Mouse (Mus musculus) forebrain, embryonic 14.5 days (tissue): ENCODE measurements at regions not wholly inside any gene's neighbourhood (a gene's known extent, or its start where the extent isn't known, plus 50 kb on each side); places are given as distances from the start of the nearest gene placed in this dataset.

Source experiments
- ATAC-seq: fragments of 200-750 bp; cut with Nextera tagmentation; 2 replicates; pipeline ENCODE4 v1.8.0; 2017; ENCODE audit warnings: mild to moderate bottlenecking, moderate library complexity
- DNase-seq: peaks from one replicate; pipeline ENCODE4 v3.0.0-alpha.2; 2015; ENCODE audit warnings: low spot score
- H3K27ac ChIP-seq: fragments of 300-500 bp; sonication (generic); 2 replicates; pipeline ENCODE4 v1.5.1; 2014; ENCODE audit warnings: low read depth, mild to moderate bottlenecking, control low read depth, low read length, moderate library complexity
- H3K27me3 ChIP-seq: fragments of 300-500 bp; sonication (generic); replicated peaks from 2 replicates; pipeline ENCODE4 v1.6.1; 2014; ENCODE audit warnings: low read length, control low read depth, mixed read lengths; ENCODE audit not compliant: control insufficient read depth, insufficient read depth
- H3K36me3 ChIP-seq: fragments of 300-500 bp; sonication (generic); 2 replicates; pipeline ENCODE4 v1.6.1; 2014; ENCODE audit warnings: low read length, control low read depth; ENCODE audit not compliant: control insufficient read depth, insufficient read depth
- H3K4me1 ChIP-seq: fragments of 300-500 bp; sonication (generic); 2 replicates; pipeline ENCODE4 v1.6.1; 2014; ENCODE audit warnings: antibody characterized with exemption, low read length, control low read depth; ENCODE audit not compliant: control insufficient read depth, insufficient read depth
- H3K4me2 ChIP-seq: fragments of 300-500 bp; sonication (generic); 2 replicates; pipeline ENCODE4 v1.6.1; 2014; ENCODE audit warnings: mild to moderate bottlenecking, control low read depth, low read length
- H3K4me3 ChIP-seq: fragments of 300-500 bp; sonication (generic); 2 replicates; pipeline ENCODE4 v1.5.1; 2014; ENCODE audit warnings: low read depth, low read length, control low read depth
- H3K9ac ChIP-seq: fragments of 300-500 bp; sonication (generic); 2 replicates; pipeline ENCODE4 v1.6.1; 2014; ENCODE audit warnings: mild to moderate bottlenecking, low read length, control low read depth, moderate library complexity
- H3K9me3 ChIP-seq: fragments of 300-500 bp; sonication (generic); replicated peaks from 2 replicates; pipeline ENCODE4 v1.6.1; 2016; ENCODE audit warnings: low read length, control low read depth, mixed read lengths; ENCODE audit not compliant: control insufficient read depth
- WGBS: fragments of 180-500 bp; shearing (Covaris S2); extraction: QIAGEN DNeasy Blood & Tissue Kit; methylation state at CpG from one replicate; pipeline ENCODE4 v1.1.7; 2014; 5-methylcytosine and 5-hydroxymethylcytosine counted together

- no peaks in the 10 kb centered on the region for H3K9me3 ChIP-seq
- no peaks in the 10 kb centered on the region; the same call in 1 of the 2 replicates for H3K4me1 ChIP-seq
- H3K36me3 ChIP-seq = no peaks in the 10 kb centered on the region
- no peak for ATAC-seq
- no peak overlapping the region for H3K27ac ChIP-seq
- no peaks in the 10 kb centered on the region for H3K27me3 ChIP-seq
- no peak overlapping the region for H3K4me2 ChIP-seq
- H3K4me3 ChIP-seq = no peak overlapping the region
- no peak overlapping the region for H3K9ac ChIP-seq
- WGBS = 81% methylated on average over 3 of the region's 3 CpGs
- no peak for DNase-seq
These were observed 83.0 kb upstream of the Dph5 start for GRCm38 (mm10) chr3:115804616-115805015.

GRCm38 (mm10) chr3:115807032-115807431, 80.6 kb upstream of the Dph5 start:
- H3K4me3 ChIP-seq = no peak overlapping the region
- no peaks in the 10 kb centered on the region for H3K36me3 ChIP-seq
- ATAC-seq (no peak), DNase-seq (no peak)
- H3K27ac ChIP-seq = no peak overlapping the region
- H3K9me3 ChIP-seq = no peaks in the 10 kb centered on the region
- H3K4me2 ChIP-seq = no peak overlapping the region
- no peaks in the 10 kb centered on the region; the same call in 1 of the 2 replicates for H3K4me1 ChIP-seq
- 84% methylated on average over 3 of the region's 3 CpGs for WGBS
- no peaks in the 10 kb centered on the region for H3K27me3 ChIP-seq
- no peak overlapping the region for H3K9ac ChIP-seq

- Histone ChIP-seq H3K4me2 (no peak overlapping the region), H3K27me3 (no peaks in the 10 kb centered on the region), H3K27ac (no peak overlapping the region), H3K9ac (no peak overlapping the region), H3K4me3 (no peak overlapping the region), H3K36me3 (no peaks in the 10 kb centered on the region), H3K4me1 (no peaks in the 10 kb centered on the region), H3K9me3 (no peaks in the 10 kb centered on the region)
- ATAC-seq = no peak
- DNase-seq = no peak
- WGBS = 77% methylated on average over 4 of the region's 4 CpGs
These were observed 72.5 kb upstream of the Dph5 start for GRCm38 (mm10) chr3:115815168-115815567.

- ATAC-seq = no peak
These were observed 72.0 kb upstream of the Dph5 start for GRCm38 (mm10) chr3:115815571-115816156.

GRCm38 (mm10) chr3:115816328-115817160, 71.1 kb upstream of the Dph5 start:
- Histone ChIP-seq H3K36me3 (no peaks in the 10 kb centered on the region), H3K9ac (no peak overlapping the region), H3K27me3 (no peaks in the 10 kb centered on the region), H3K4me2 (no peak overlapping the region), H3K9me3 (no peaks in the 10 kb centered on the region), H3K27ac (no peak overlapping the region), H3K4me3 (no peak overlapping the region), H3K4me1 (no peaks in the 10 kb centered on the region)
- 87% methylated on average over 6 of the region's 6 CpGs for WGBS
- DNase-seq (no peak), ATAC-seq (no peak)

More at GRCm38 (mm10) chr3:115815571-115816156, 72.0 kb upstream of the Dph5 start:
- DNase-seq = no peak
- Histone ChIP-seq H3K27me3 (no peaks in the 10 kb centered on the region), H3K27ac (no peak overlapping the region), H3K9ac (no peak overlapping the region), H3K4me2 (no peak overlapping the region), H3K4me1 (no peaks in the 10 kb centered on the region), H3K36me3 (no peaks in the 10 kb centered on the region), H3K9me3 (no peaks in the 10 kb centered on the region), H3K4me3 (no peak overlapping the region)
- WGBS = 71% methylated on average over 12 of the region's 12 CpGs

- no peak overlapping the region for H3K4me2 ChIP-seq
- H3K9ac ChIP-seq = no peak overlapping the region
- DNase-seq = no peak
- H3K27me3 ChIP-seq = no peaks in the 10 kb centered on the region
- no peak for ATAC-seq
- WGBS = 96% methylated on average over 5 of the region's 5 CpGs
- no peaks in the 10 kb centered on the region for H3K4me1 ChIP-seq
- no peak overlapping the region for H3K4me3 ChIP-seq
- H3K27ac ChIP-seq = no peak overlapping the region
- H3K36me3 ChIP-seq = no peaks in the 10 kb centered on the region
- H3K9me3 ChIP-seq = no peaks in the 10 kb centered on the region
These were observed 69.9 kb upstream of the Dph5 start for GRCm38 (mm10) chr3:115817771-115818170.

GRCm38 (mm10) chr3:115818734-115819133, 68.9 kb upstream of the Dph5 start:
- no peak overlapping the region for H3K4me2 ChIP-seq
- H3K9me3 ChIP-seq = no peaks in the 10 kb centered on the region
- no peak overlapping the region for H3K9ac ChIP-seq
- no peak overlapping the region for H3K4me3 ChIP-seq
- no peaks in the 10 kb centered on the region for H3K4me1 ChIP-seq
- H3K36me3 ChIP-seq = no peaks in the 10 kb centered on the region
- ATAC-seq (no peak), DNase-seq (no peak)
- WGBS = 63% methylated on average over 7 of the region's 7 CpGs
- no peak overlapping the region for H3K27ac ChIP-seq
- no peaks in the 10 kb centered on the region for H3K27me3 ChIP-seq

- no peaks in the 10 kb centered on the region for H3K27me3 ChIP-seq
- DNase-seq (no peak), ATAC-seq (no peak)
- no peak overlapping the region for H3K9ac ChIP-seq
- H3K4me1 ChIP-seq = no peaks in the 10 kb centered on the region
- WGBS = 73% methylated on average over 7 of the region's 7 CpGs
- H3K4me3 ChIP-seq = no peak overlapping the region
- no peak overlapping the region for H3K27ac ChIP-seq
- no peaks in the 10 kb centered on the region for H3K36me3 ChIP-seq
- H3K9me3 ChIP-seq = no peaks in the 10 kb centered on the region
- no peak overlapping the region for H3K4me2 ChIP-seq
These were observed 68.1 kb upstream of the Dph5 start for GRCm38 (mm10) chr3:115819401-115820138.

GRCm38 (mm10) chr3:115820139-115820481, 67.5 kb upstream of the Dph5 start:
- no peaks in the 10 kb centered on the region for H3K27me3 ChIP-seq
- H3K4me2 ChIP-seq = no peak overlapping the region
- ATAC-seq = no peak
- no peak overlapping the region for H3K9ac ChIP-seq
- H3K4me1 ChIP-seq = no peaks in the 10 kb centered on the region
- WGBS = 72% methylated on average over 8 of the region's 8 CpGs
- no peak for DNase-seq
- H3K4me3 ChIP-seq = no peak overlapping the region
- H3K27ac ChIP-seq = no peak overlapping the region
- no peaks in the 10 kb centered on the region for H3K36me3 ChIP-seq
- no peaks in the 10 kb centered on the region for H3K9me3 ChIP-seq
